Mouse (Mus musculus) heart, adult 2 months (tissue): Measurements from ENCODE around the gene Gm11596.

ENCODE experiments used
- CTCF ChIP-seq: fragments of 200-600 bp; IDR thresholded peaks from 2 replicates; pipeline ENCODE4 v1.8.1; 2022; ENCODE audit warnings: antibody characterized with exemption, mild to moderate bottlenecking, moderate library complexity
- EP300 ChIP-seq: fragments of 200-500 bp; IDR thresholded peaks from 2 replicates; pipeline ENCODE4 v1.6.1; 2011; ENCODE audit warnings: low read depth, low read length, control low read depth; ENCODE audit not compliant: insufficient read depth
- POLR2A ChIP-seq: fragments of 200-500 bp; IDR thresholded peaks from 2 replicates; pipeline ENCODE4 v1.6.1; 2011; ENCODE audit warnings: mild to moderate bottlenecking, low read depth, low read length, control low read depth; ENCODE audit not compliant: insufficient read depth

- no peak for TF ChIP-seq CTCF
- no peak for TF ChIP-seq POLR2A
- no peak for TF ChIP-seq EP300
Measured at GRCm38 (mm10) chr11:99793367-99793766, at the start of gene Gm11596.
